Mouse (Mus musculus): ENCODE results near the gene Egfl8.

DNA sequence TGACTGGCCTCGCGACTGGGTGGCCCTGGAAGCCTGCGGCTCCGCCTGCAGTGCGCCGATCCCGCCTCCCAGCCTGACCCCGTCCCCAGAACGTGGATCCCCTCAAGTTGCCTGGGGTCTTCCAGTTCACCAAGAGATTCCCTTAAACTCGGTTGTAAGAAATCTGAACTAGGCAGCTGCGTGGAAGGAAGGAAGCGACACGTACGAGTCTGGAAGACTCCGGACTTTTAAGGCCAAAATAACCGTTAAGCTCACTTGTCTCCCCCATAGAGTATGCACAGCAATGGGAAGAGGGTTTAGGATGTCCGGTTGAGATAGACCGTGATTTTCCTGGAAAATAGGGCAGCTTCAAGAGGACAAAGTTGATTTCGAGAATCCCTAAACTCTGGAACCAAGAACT, 28.0 kb downstream of the Egfl8 start:
- TF ChIP-seq POLR2A (IDR thresholded peaks at IDR 0.05; ENCODE audit: extremely low read depth, insufficient read depth, low read length) (no peak), CTCF (IDR thresholded peaks at IDR 0.05; ENCODE audit: low read depth, low read length) (no peak)

All from liver, adult 2 months (tissue).